Mouse (Mus musculus): ENCODE measurements around the gene Scgb2b12.
"Not testable (repeated sequence)": the region's sequence is repeated elsewhere in the genome, so short reads cannot be mapped to it uniquely, and the experiment has no call there.

Scgb2b12 gene

DNA sequence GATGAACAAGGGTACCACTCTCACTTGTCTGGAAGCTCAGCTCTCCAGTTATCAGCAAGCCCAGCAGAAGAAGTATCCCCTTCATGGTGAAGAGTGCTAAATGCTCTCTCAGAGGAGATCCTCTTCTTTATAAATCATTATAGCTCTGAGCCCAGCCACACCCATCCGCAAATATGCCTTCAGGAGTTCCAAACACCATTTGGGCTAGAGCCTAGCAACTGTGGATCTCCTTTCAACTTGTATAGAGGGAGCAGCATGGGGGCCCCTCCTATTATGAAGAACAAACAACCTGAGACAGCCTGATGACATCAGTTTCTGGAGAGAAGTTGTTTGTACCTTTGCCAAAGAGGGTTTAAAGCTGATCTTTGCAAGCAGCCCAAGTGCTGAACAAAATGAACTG, at the start of gene Scgb2b12:
Scgb2b12 (minus strand) TSS at position 101 of the 400 bp plus-strand sequence.
- POLR2A ChIA-PET, CTCF ChIA-PET: not testable (repeated sequence)

DNA sequence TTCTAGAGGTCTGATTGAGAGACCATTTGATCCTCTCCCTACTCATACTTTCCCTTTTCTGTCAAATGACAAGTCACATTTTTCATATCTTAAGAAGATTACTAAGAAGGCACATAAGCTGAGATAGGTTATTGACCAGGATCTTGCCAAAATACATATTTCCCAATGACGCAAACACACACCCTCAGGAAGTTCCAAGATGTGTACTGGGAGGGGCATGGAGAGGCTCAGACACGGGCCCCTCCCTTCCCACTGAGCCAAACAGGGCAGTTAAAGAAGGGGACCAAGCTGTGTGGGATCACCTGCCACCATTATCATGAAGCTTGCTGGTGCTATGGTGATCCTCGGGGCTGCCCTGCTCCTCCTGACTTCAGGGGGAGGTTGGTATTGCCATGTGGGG, 6.8 kb upstream of the Scgb2b12 start, which contains the start of gene Scgb1b12:
Scgb1b12 (plus strand) TSS at position 301 of the 400 bp plus-strand sequence.
- POLR2A ChIA-PET, CTCF ChIA-PET: not testable (repeated sequence)

All from embryonic stem cell, embryonic (primary cell).